Mouse (Mus musculus): ENCODE data around the gene Tedc1.

- no peak for TF ChIP-seq FOSL1 (IDR thresholded peaks at IDR 0.05; ENCODE audit: insufficient read depth, low read length, poor library complexity, severe bottlenecking)
- no peak for TF ChIP-seq CTCF (IDR thresholded peaks at IDR 0.05; ENCODE audit: control insufficient read depth, insufficient read depth, insufficient read length)
- no peak for TF ChIP-seq MYOD1 (IDR thresholded peaks at IDR 0.05; ENCODE audit: control insufficient read depth, insufficient read length, low read depth)
- no peak for TF ChIP-seq MYOG (IDR thresholded peaks at IDR 0.05; ENCODE audit: control insufficient read depth, extremely low read depth, insufficient read length)
- TF ChIP-seq MAX (IDR thresholded peaks at IDR 0.05) = no peak
- TF ChIP-seq USF1 (IDR thresholded peaks at IDR 0.05; ENCODE audit: low read depth) = no peak
- TF ChIP-seq CEBPB (IDR thresholded peaks at IDR 0.05; ENCODE audit: low read depth) = no peak
Measured at GRCm38 (mm10) chr12:113153971-113154370, 2.2 kb upstream of the Tedc1 start.

Data from C2C12 (cell line).